Mouse (Mus musculus) G1E-ER4 (cell line): ENCODE results near the gene Il20rb. TPM values are rescaled to one million over a fixed set of nuclear protein-coding genes. Genes with fewer than 3 reads are reported as not detected.

Experiments used
- GATA1 ChIP-seq: IDR thresholded peaks from one replicate; pipeline ENCODE4 v1.8.0; 2012; ENCODE audit warnings: low read length, inconsistent platforms
- polyA plus RNA-seq: library from polyadenylated mRNA; stranded (reverse); fragments of >175 nt; gene quantifications from 2 replicates; pipeline ENCODE4 v1.2.3, GENCODE M21; 2012

Gene Il20rb
- polyA plus RNA-seq = 0.99 and 1.2 TPM in 2 replicates

DNA sequence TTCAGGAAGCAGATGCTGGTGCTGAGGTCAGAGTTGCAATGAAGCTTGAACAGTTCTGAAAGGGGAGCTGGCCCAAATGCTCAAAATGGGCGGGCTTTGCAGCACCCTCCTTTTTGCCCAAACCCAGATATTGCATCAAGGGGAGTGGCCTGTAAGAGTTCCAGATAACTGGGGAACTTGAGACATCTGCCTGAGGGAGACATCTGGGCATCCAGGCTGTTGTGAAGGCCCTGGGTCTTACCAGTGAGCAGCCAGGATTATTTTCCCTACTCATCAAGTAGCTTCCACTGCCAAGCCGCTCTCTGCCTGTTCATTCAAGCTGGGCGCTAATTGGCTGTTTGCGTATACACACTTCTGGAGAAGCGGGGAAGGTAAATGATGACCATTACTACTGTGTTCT is at the start of gene Il20rb:
Gene Il20rb (minus strand): TSS at position 358 of the 400 bp plus-strand sequence.
- TF ChIP-seq GATA1 = no peak

DNA sequence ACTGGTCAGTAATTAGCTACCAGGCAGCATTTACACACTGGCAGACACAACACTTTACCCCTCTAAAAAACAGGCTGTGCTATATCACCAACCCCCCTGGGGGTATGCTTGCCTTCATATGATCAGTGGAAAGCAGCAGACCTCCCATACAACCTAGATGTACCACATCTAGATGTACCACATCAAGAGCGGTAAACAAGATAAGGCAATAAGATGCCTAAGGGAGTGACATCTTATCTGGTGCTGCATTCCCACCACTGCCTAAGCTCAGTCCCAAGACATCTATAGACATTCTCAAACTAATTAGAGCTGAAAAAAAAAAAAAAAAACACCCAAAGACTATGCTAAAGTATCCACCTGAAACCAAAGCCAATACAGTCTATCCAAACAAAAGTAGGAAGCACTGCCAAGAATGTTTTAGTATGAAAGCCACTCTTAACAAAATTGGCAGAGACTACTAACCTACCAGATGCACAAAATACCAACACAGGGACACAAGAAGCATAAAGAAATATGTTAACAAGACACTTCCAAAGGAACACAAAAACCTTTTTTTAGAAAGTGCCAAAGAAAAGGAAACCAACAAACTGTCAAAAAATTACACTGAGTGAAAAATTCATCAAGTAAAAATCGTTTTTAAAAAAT is 49.2 kb upstream of the Il20rb start:
- TF ChIP-seq GATA1 = no peak

DNA sequence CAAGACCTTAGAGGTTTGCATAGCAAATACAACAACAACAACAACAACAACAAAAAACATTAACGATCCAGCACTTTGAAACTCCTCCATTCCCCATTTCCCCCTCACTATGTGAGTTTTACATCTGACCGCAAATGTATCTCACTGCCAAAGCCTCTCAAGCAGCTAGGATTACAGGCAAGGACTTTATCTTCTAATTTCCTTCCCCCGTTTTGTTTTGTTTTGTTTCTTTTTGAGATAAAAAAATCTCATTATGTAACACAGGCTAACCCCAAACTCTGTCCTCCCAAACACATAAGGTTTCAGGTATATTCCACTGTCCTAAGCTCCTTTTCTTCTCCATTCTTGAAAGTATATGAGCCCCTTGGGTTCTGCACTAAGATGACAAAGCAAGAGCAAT is 48.1 kb upstream of the Il20rb start:
- TF ChIP-seq GATA1 = no peak

DNA sequence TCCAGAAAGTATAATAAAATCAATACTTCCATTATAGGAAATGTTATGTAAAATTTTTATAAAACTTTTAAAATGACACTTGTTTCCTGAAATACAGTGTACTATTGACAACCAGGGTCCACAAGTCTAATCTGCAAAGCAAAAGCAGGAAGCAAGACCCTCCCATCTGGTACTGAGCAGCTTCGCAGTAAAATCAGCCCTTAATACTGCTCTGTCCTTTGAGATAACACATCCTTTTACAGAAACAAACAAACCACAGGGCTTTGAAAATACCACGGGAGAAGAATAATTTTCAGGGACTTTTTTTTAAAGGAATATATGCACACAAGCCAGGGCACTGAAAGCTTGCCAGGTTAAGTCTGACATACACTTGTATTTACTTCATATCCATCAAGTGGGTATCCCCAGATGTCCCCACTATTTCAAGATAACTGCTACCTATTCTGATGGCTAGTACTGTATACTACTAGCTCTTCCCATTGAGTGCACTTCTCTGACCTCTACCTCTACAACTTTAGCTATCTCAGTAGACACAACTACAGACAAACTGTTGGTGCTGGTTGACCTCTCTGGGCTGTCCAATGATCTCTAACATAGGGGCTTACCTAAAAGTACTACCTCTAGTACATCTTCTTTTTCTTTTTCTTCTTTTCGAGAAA is 46.4 kb upstream of the Il20rb start:
- TF ChIP-seq GATA1 = no peak

DNA sequence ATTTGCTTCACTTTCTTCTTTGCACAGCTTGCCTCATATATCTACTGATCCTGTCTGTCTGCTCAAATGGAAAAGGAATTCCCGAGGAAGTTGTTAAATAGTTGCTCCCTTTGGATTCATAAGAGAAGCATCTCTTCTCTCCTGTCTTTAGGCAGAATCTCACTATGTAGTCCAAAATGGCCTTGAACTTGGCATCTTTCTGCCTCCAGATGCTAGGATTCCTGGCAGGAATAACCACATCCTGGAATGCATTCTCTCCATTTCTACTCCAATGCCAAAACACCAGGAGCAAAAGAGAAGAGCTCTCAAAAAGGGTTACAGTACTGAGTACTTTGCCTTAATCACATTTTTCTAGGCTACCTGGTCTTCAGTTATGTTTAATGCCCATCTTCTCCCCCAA is 44.7 kb upstream of the Il20rb start:
- no peak for TF ChIP-seq GATA1

DNA sequence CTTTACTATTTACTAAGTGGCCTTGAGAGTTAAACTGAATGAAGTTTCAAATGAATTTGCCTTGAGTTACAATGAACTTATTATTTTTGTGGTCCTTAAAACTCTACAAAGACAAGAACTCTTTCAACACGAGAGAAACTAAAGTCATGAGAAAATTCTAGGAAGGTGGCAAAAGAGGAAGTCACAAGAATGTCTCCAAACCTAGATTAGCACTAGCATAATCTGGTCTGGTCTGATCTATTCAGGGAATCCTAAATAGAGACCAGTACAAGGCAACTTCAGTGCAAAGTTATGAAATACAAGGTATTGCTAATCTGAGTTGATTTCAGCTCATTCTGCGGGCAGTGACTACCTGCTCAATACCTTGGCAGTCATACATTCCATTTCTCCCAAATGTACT is 38.6 kb upstream of the Il20rb start:
- TF ChIP-seq GATA1 = peak; percentile 59

DNA sequence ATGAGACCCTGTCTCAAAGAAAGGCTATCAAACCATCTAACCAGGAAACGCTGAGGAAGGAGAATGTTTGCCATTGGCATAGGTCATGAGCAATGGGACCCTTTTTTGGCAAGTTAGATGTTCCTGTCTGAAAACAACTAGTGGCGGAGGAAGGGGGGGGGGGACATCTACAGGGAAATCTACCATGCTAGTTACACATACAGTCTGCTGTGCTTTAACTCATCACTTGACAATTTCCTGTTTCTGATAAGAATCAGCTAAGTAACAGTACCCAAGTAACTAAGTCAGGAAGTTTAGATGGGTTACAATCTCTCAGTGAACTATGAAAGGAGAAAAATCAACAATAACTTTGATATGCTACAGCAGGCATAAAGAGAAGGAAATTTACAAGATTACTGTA is 35.4 kb upstream of the Il20rb start:
- TF ChIP-seq GATA1 = no peak

DNA sequence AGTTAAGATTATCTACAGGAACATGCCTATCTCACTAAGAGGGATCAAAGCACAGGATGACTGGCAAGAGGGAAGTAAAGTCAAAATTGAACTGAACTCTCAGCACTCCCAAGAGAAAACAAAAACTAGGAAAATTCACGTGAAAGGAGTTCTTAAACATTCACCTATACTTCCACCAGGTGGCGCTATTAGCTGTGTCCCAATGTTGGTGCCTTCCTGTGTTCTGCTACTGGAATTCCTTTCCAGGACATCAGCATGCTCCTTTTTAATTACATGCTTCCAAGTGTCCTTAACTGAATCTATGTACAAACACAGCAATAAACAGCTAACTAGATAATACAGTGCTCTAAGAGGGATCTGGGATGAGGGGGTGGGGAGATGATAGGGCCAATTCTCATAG is 34.0 kb upstream of the Il20rb start:
- TF ChIP-seq GATA1 = no peak

DNA sequence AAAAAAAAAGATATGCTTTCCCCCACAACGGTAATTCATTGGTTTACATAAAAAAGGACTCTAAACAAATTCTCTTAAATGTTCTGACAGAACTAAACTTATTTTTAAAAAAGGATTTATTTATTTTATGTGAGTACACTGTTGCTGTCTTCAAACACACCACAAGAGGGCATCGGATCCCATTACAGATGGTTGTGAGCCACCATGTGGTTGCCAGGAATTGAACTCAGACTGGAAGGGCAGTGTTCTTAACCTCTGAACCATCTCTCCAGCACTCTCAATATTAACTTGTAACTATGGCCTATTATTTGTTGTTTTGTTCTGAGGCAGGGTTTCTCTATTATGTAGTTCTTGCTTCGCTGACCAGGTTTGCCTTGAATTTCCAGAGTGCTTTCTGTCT is 33.4 kb upstream of the Il20rb start:
- TF ChIP-seq GATA1 = no peak

DNA sequence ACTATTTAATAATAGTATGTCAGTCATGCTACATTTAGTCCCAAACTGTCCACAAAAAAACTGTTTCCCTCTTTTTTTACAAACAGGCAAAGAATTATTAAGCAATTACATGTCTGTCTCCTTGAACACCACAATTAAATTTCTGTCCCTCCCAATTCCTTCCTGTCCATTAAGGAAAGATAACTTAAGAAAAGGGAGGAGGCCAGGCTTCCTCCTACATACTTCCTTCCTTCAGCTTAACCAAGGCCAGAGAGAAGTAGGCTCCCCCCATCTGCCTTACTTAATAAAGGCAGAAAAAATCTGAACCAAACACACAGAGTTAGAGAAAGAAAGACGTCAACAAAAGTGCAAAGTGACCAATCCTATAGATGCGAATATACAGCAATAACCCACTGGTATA is 21.0 kb upstream of the Il20rb start:
- no peak for TF ChIP-seq GATA1

DNA sequence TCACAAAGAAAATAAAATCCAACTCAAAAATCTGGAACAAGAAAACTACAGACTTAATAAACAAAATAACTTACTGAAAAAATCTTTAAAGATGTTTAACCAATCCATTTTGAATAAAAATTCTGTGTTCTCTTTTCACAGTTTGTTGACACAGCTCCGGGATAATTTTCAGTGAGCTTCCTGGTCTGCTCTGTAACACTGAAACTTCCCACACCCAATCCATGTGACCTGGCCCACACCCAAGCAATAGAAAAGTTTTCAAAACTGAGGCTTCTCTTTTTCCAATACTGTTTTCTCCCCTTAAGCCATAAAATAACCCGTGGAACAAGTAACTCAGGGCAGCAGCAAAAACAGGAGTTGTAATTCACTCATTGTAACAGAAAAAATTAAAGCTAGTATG is 20.1 kb upstream of the Il20rb start:
- TF ChIP-seq GATA1 = no peak

DNA sequence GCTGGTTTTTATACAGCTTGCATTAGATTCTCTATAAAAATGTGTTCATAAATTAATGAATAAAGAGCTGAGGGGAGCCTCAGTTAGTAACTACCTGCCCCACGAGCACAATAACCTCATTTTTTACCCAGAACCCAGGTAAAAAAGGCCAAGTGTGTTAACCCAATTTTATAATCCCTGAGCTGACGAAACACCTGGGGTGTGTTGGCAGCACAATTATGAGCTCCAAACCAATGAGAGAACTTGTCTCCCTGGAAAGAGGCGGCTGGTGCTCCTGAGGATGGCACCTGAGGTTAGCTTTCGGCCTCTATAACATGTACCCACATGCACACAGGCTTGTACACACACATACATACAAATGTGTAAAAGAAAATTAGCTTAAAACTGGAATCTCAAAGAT is 18.9 kb upstream of the Il20rb start:
- TF ChIP-seq GATA1 = no peak

DNA sequence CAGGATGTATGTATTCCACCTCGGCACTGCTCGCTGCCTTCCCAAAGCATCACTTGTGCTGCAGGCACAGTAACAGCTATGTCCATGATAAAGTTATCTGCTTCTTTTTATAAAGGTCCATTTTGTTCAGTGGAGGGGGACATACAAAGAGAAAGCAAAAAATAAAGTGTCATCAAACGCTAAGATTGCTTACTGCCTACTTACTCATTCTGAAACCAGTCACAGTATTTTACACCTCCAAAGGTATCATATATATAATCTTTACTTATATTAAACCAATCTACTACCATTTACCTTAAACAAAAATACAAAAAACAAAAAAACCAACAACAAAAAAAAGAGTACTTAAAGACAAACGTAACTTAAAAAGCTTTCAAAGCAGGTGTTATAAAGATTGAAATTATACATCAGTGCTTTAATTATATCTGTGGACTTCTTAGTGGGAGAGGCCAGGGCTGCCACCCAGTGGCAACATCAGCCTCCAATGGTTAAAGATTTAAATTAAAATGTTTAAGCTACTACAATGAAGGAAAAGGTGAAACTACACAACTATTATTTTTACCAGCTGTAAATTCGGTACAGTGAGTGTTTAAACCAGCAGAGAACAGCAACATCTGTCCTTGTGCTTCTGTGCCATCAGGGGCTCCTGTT is 7.1 kb upstream of the Il20rb start:
- TF ChIP-seq GATA1 = no peak

DNA sequence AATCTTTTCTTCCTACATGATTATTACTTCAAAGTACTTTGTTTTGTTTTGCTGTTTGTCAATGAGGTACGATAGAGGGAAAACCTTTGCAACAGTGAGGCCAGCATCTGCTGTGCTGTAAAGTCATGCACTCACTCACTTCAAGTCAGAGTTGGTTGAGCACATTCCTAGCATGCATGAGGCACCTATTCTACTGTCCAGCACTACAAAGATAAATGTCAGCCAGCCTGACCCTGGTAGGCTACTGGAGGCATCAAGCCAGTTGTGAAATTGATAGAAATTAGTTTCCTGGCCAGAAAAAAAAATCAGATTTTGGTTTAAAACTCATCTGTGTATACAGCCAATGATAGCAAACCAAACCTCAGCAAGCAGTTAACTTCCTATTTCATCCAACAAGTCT is 4.8 kb upstream of the Il20rb start:
- no peak for TF ChIP-seq GATA1

DNA sequence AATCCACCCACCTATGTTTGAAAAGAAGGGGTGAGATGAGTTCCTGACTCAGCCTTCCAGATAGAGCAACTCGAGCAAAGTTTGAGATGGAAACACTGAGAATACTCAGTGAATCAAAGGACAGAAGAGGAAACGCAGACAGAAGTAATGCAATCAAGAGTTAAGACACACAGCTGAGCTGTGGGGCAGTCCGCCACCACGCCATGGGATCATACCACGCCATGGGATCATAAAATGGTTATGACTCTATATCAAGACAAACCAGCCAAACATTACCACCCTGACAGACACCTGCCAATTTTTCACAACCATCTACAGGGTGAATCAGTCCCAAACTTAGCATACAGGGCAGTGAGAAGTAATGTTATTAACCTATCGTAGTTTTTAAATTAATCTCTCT is 2.4 kb upstream of the Il20rb start:
- no peak for TF ChIP-seq GATA1

DNA sequence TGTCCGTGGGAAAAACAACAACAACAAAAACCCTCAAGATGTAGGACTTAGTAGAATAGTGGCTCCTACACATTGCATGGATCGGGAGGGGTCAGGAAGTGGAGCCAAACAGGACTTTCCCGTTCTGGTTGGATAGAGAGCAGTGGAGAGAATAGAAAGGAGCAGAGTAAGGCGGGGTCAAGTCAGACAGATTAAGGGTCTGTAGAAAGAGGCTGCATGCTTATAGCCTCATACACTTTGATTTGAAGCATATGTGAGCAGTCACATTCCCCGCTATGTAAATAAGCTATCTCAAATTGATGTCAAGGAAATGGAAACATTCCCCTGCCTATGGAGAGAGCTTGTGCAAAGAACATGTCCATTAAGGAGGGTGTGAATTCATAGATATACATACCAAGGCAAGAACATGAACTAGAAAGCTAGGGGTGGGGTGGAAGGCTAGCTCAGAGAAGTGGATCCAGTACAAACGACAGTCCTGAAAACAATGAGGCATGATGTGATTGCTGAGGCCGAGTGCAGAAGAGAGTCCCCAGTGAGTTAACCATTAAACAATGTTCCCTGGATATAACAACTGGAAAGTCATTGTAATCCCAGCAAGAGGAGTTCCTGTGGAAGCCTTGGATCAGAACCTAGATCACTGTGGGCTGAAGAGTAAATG is 1.6 kb upstream of the Il20rb start:
- no peak for TF ChIP-seq GATA1
